Mouse (Mus musculus): ENCODE data around the gene Dbr1. TPM values are rescaled to one million over a fixed set of nuclear protein-coding genes. Genes with fewer than 3 reads are reported as not detected.

Gene Dbr1
- total and polyA plus RNA-seq, 2 experiments from 2014 or later: 15.7 to 26.2 TPM

DNA sequence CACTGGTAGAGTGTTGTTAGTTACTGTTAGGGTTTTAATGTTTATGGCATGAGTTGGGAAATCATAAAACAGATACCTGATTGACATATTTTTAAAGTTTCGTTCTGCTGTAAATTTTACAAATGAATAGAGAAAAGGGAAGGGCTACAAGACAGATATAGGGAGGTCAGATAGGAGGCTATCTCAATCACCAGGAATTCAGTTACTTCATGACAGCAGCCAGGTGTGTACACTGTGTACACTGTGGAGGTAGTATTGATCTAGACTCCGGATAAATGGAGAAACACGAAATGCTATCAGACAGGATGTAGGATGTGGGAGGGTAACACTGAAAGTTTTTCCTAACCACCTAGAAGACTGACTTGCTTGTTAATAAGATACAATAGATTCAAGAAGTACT, 20.3 kb upstream of the Dbr1 start:
- TF ChIP-seq CTCF (IDR thresholded peaks at IDR 0.05): no peak
- no peaks in the 10 kb centered on the region for H3K9me3 ChIP-seq (ENCODE audit: low read length)
- no peak overlapping the region for H3K9ac ChIP-seq (replicated peaks; ENCODE audit: low read length, poor library complexity, severe bottlenecking)
- H3K4me1 ChIP-seq (ENCODE audit: insufficient read depth, low read length): no peaks in the 10 kb centered on the region
- ATAC-seq (ENCODE audit: low FRiP score): no peak
- no peak overlapping the region for H3K4me2 ChIP-seq (ENCODE audit: low read depth, low read length, poor library complexity, severe bottlenecking)
- H3K27ac ChIP-seq (ENCODE audit: low read depth, low read length): no peak overlapping the region
- no peak for DNase-seq (ENCODE audit: low spot score)
- H3K36me3 ChIP-seq (ENCODE audit: insufficient read depth, low read length): no peaks in the 10 kb centered on the region
- H3K27me3 ChIP-seq (ENCODE audit: insufficient read depth, low read length): no peaks in the 10 kb centered on the region
- H3K4me3 ChIP-seq (ENCODE audit: low read depth, low read length): no peak overlapping the region
- WGBS: 95% methylated on average over 3 of the region's 3 CpGs

DNA sequence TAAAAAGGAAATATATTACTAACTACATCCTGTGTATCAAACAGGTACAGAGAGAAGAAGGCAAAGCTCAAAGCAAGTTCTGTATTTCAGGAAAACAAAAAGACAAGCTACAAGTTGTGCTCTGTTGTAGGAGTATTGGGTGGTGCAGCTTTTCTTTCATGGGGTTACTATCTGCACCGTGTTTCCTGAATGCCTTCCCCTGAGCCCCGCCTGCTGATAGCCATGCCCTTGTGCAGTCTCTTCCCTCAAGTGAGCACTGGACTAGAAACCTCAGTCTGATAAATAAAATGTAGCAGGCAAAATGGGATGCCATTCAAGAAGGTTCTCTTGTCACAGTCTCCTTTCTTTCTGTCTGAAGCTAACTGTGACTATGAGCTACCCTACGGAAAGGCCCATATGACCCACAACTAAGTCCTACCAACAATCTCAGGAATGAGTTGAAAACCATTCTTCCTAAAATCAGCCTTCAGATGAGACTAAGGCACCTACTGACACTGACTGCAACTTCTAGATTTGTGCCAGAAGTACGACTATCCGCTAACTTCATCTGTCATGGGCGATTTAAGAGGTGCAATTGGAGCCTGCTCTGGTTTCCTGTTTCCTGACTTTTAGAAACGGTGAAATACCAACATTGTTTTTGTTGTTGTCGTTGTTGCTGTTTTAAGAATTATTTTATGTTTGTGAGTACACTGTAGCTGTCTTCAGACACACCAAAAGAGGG, 17.9 kb upstream of the Dbr1 start:
- H3K4me1 ChIP-seq (ENCODE audit: insufficient read depth, low read length): no peaks in the 10 kb centered on the region
- no peak for DNase-seq (ENCODE audit: low spot score)
- no peaks in the 10 kb centered on the region for H3K27me3 ChIP-seq (ENCODE audit: insufficient read depth, low read length)
- H3K36me3 ChIP-seq (ENCODE audit: insufficient read depth, low read length): no peaks in the 10 kb centered on the region
- no peak for TF ChIP-seq CTCF (IDR thresholded peaks at IDR 0.05)
- no peak for ATAC-seq (ENCODE audit: low FRiP score)
- H3K4me3 ChIP-seq (ENCODE audit: low read depth, low read length): no peak overlapping the region
- no peak overlapping the region for H3K27ac ChIP-seq (ENCODE audit: low read depth, low read length)
- WGBS: 89% methylated on average over 8 of the region's 8 CpGs
- no peaks in the 10 kb centered on the region for H3K9me3 ChIP-seq (ENCODE audit: low read length)
- no peak overlapping the region for H3K9ac ChIP-seq (replicated peaks; ENCODE audit: low read length, poor library complexity, severe bottlenecking)
- no peak overlapping the region for H3K4me2 ChIP-seq (ENCODE audit: low read depth, low read length, poor library complexity, severe bottlenecking)

DNA sequence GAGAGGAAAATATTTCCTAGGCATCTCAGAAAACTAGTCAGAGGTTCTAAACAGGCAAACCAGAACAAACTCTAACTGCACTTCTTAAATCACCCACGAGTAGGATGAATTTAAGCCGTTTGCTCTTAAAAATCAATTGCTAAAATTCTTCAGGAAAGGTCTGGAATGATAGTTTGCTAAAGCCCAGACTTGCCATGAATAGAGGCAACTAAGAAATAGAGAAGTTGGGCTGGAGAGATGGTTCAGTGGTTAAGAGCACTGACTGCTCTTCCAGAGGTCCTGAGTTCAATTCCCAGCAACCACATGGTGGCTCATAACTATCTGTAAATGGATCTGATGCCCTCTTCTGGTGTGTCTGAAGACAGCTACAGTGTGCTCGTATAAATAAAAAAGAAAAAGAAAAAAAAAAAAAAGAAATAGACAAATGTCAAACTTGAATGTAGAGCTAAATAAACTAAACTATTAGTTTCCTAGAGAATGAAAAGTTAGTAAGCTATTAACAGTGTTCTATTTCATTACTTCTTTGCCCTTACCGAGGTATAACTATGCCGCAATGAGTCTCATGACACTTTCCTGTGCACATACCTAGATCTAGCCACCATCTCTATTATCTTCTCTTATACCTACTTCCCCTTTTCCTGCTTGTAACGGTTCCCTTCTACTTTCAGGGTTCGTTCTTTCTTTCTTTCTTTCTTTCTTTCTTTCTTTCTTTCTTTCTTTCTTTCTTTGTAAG, 16.6 kb upstream of the Dbr1 start:
- 91% methylated on average over 7 of the region's 7 CpGs for WGBS

DNA sequence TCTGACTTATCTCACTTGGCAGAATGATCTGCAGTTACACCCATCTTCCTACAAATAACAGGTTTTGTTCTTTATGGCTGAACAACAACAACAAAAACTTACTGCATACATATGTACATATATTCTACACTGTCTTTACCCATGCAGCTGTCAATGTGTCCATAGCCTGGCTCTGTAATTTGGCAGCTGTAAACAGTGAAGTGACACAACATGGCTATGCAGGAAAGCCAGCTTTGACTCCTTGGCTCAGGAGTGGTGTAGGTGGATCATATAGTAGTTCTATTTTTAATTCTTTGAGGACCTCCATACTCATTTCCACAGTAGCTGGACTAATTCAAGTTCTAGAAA, 16.1 kb upstream of the Dbr1 start:
- DNase-seq (ENCODE audit: low spot score) (no peak), ATAC-seq (ENCODE audit: low FRiP score) (no peak)
- no peak for TF ChIP-seq CTCF (IDR thresholded peaks at IDR 0.05)
- Histone ChIP-seq H3K4me2 (ENCODE audit: low read depth, low read length, poor library complexity, severe bottlenecking) (no peak overlapping the region), H3K9me3 (ENCODE audit: low read length) (no peaks in the 10 kb centered on the region), H3K36me3 (ENCODE audit: insufficient read depth, low read length) (no peaks in the 10 kb centered on the region), H3K9ac (replicated peaks; ENCODE audit: low read length, poor library complexity, severe bottlenecking) (no peak overlapping the region), H3K4me1 (ENCODE audit: insufficient read depth, low read length) (no peaks in the 10 kb centered on the region), H3K4me3 (ENCODE audit: low read depth, low read length) (no peak overlapping the region), H3K27me3 (ENCODE audit: insufficient read depth, low read length) (no peaks in the 10 kb centered on the region), H3K27ac (ENCODE audit: low read depth, low read length) (no peak overlapping the region)

More for the DNA sequence above, 16.6 kb upstream of the Dbr1 start:
- H3K9ac ChIP-seq (replicated peaks; ENCODE audit: low read length, poor library complexity, severe bottlenecking): no peak overlapping the region
- no peak for TF ChIP-seq CTCF (IDR thresholded peaks at IDR 0.05)
- no peaks in the 10 kb centered on the region for H3K36me3 ChIP-seq (ENCODE audit: insufficient read depth, low read length)
- H3K4me2 ChIP-seq (ENCODE audit: low read depth, low read length, poor library complexity, severe bottlenecking): no peak overlapping the region
- ATAC-seq (ENCODE audit: low FRiP score) (no peak), DNase-seq (ENCODE audit: low spot score) (no peak)
- H3K27ac ChIP-seq (ENCODE audit: low read depth, low read length): no peak overlapping the region
- H3K9me3 ChIP-seq (ENCODE audit: low read length): no peaks in the 10 kb centered on the region
- H3K4me1 ChIP-seq (ENCODE audit: insufficient read depth, low read length): no peaks in the 10 kb centered on the region
- no peak overlapping the region for H3K4me3 ChIP-seq (ENCODE audit: low read depth, low read length)
- H3K27me3 ChIP-seq (ENCODE audit: insufficient read depth, low read length): no peaks in the 10 kb centered on the region

DNA sequence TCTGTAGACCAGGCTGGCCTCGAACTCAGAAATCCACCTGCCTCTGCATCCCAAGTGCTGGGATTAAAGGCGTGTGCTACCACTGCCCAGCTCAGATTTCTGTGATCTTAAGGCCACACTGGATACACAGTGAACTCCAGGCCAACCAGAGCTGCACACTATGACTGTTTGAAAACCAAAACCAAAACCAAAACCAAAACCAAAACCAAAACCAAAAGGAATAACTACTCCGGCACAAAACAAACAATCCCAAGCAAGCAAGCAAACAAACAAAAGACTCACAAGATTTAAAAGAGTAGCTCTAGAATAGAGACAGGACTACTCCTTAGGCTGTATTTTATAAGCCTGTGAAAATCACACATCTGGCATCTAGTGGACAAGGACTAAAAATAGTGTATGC, 15.2 kb upstream of the Dbr1 start:
- Histone ChIP-seq H3K9ac (replicated peaks; ENCODE audit: low read length, poor library complexity, severe bottlenecking) (no peak overlapping the region), H3K4me1 (ENCODE audit: insufficient read depth, low read length) (no peaks in the 10 kb centered on the region), H3K4me3 (ENCODE audit: low read depth, low read length) (no peak overlapping the region), H3K4me2 (ENCODE audit: low read depth, low read length, poor library complexity, severe bottlenecking) (no peak overlapping the region), H3K9me3 (ENCODE audit: low read length) (no peaks in the 10 kb centered on the region), H3K27me3 (ENCODE audit: insufficient read depth, low read length) (no peaks in the 10 kb centered on the region), H3K36me3 (ENCODE audit: insufficient read depth, low read length) (no peaks in the 10 kb centered on the region), H3K27ac (ENCODE audit: low read depth, low read length) (no peak overlapping the region)
- no peak for TF ChIP-seq CTCF (IDR thresholded peaks at IDR 0.05)
- 97% methylated on average over 3 of the region's 3 CpGs for WGBS
- ATAC-seq (ENCODE audit: low FRiP score): no peak
- no peak for DNase-seq (ENCODE audit: low spot score)

DNA sequence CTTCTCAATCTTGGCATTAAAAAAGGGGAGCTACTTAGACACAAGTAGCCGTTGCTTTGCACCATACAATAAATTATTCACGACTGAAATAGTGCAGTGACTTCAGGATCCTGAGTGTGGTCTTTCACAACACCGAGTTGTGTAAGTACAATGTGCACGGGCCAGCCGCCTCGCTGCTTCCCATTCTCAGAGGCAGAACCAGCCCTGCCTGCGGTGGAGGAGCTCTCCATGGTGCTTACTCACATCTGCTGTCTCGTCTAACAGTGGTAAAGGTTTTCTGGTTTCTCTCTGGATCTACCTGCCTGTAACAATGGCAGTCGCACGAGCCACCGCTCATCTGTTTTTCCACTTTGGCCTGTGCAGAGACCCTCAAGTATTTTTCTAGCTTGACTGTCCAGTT, 11.9 kb upstream of the Dbr1 start:
- Histone ChIP-seq H3K4me2 (ENCODE audit: low read depth, low read length, poor library complexity, severe bottlenecking) (no peak overlapping the region), H3K36me3 (ENCODE audit: insufficient read depth, low read length) (no peaks in the 10 kb centered on the region), H3K4me3 (ENCODE audit: low read depth, low read length) (no peak overlapping the region), H3K27me3 (ENCODE audit: insufficient read depth, low read length) (no peaks in the 10 kb centered on the region), H3K9ac (replicated peaks; ENCODE audit: low read length, poor library complexity, severe bottlenecking) (no peak overlapping the region), H3K4me1 (ENCODE audit: insufficient read depth, low read length) (peaks cover 7% of the 10 kb centered on the region; the same call in 1 of the 2 replicates), H3K27ac (ENCODE audit: low read depth, low read length) (no peak overlapping the region), H3K9me3 (ENCODE audit: low read length) (no peaks in the 10 kb centered on the region)
- ATAC-seq (ENCODE audit: low FRiP score): no peak
- DNase-seq (ENCODE audit: low spot score): peak; percentile 9
- WGBS: 36% methylated on average over 11 of the region's 11 CpGs
- TF ChIP-seq CTCF (IDR thresholded peaks at IDR 0.05): no peak

Measured in midbrain, postnatal 0 days (tissue).